Mouse (Mus musculus) urinary bladder, postnatal 14 days (tissue): ENCODE results near the gene Nfkbil1.

Experiments used
- DNase-seq: peaks from one replicate; pipeline ENCODE4 v3.0.0; 2021; ENCODE audit warnings: low spot score

Nfkbil1 gene

DNA sequence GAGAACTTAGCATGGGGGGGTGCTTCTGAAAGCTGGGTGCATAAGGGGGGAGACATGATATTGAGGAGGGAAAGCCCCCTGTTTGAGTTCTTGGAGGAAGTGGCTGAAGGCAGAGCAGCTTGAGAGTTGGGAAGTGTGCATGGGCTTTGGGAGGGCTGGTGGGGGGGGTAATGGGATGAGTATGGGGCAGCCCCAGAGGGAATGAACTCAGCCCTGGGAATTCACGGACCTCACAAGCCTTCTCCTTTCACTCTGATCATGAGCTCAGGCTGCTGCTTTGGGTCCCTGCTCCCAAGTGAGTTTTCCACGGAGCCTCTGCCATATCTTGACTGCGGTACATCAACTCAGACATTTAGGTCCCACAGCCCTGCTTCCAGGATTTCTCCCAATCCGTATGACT is 33.1 kb downstream of the Nfkbil1 start:
- no peak for DNase-seq

DNA sequence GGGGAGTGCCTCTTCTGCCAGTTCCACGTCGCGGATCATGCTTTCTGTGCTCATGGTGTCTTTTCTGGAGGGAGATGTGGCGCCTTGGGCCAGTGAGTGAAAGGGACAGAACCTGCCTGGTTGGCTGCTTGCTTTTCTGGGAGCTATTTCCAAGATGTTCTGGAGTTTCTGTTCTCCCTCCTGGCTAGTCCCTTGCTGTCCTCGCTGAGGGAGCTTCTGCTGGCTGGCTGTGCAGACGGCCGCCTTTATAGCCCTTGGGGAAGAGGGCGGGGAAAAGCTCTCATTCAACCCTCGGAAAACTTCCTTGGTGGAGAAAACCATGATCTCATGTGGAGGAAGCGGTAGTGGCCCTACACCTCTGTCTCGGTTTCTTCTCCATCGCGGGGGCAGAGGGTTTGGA is 33.8 kb downstream of the Nfkbil1 start, which contains the start of gene Tnf:
Gene Tnf, minus strand, starts transcription at position 221 of the 400 bp plus-strand sequence.
- peak; percentile 49 for DNase-seq

DNA sequence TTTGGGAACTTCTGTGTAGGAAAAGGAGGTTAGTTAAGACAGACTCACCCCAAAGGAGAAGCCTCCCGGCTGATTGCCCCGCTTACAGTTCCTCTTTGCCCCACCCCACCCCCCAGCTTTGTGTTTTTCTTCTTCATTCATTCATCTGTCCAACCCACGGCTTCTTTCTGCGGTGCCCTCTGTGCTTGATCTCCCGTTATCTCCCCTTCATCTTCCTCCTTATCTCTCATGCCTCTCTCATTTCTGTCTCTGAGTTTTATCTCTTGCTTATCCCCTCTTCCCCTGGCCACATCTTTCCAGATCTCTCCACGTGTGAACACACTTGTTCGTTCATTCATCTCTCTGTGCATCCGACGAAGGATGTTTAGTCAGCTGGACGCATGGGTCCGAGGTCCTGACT is 34.5 kb downstream of the Nfkbil1 start:
- DNase-seq = no peak

DNA sequence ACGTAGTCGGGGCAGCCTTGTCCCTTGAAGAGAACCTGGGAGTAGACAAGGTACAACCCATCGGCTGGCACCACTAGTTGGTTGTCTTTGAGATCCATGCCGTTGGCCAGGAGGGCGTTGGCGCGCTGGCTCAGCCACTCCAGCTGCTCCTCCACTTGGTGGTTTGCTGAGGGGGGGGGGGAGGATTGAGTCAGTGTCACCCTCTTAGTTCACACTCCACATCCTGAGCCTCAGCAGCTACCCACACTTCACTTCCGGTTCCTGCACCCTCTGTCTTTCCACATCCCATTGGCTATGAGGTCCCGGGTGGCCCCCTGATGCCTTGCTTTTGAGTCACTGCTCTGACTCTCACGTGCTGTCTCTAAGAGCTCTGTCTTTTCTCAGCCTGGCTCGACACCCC is 35.2 kb downstream of the Nfkbil1 start:
- no peak for DNase-seq

DNA sequence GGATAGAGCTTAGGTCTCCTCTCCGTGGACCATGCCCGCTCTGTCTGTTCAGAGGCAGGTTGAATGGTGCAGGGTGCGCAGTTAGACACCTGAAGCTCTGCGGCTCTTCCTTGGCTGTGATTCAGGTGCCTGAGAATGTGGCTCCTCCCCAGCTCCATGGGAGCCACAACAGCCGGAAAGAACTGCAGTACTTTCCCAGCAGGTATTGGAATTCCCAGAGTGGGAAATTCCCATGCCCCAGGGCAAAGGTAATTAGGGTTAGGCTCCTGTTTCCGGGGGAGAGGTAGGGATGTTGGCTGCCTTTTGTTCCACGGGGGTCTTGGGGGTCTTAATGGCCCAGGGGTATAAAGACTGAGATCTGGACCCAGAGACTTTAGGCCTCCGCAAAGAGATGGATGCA is 36.6 kb downstream of the Nfkbil1 start:
- no peak for DNase-seq

DNA sequence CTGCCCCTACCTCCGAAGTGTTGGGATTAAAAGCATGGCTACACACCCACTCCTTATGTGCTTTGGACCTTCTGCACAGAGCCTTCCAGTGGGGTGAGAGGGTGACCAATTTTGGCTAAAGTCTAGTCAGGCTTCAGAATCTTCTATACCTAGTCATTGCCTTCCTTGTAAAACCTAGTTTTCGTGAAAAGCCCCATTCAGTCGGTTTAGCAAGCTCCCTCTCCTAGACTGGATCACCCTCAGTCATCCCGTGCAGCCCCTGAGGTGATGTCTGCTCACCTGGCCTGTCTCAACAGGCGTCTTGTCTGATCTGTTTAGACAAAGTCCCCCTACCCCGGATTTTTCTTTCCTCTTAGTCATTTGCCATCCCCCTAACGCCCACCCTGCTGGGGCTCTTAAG is 37.6 kb downstream of the Nfkbil1 start:
- no peak for DNase-seq

DNA sequence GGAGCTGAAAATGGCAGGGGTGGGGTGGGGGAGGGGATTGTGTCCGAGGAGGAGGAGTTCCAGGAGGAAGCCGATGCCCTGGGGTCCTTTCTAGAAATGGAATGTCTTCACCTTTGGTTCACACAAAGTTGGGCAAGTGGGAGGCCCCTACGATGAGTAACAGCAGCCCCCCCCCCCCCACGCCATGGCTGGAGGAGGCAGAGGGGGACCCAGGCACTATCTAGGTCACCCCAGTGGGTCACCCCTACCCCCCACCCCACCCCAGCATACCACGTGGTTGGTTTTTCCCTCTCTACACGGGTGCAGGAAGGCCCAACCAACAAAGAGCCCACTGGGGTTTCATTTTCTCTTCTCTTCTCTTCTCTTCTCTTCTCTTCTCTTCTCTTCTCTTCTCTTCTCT is 38.5 kb downstream of the Nfkbil1 start:
- no peak for DNase-seq

DNA sequence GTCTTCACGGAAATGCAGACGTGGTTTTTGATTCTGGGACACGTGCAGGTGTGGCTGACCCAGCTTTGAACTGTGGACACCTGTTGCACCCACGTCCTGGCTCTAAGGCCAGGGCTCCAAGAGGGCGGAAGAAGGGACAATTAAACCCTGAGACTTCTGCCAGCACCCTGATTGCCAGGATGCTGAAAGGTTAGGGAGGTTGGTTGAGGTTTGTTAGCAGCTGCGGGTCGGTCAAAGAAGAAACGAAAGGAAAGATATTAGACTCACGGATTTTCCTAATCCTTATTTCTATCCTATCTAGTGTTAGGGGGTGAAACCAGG is 39.3 kb downstream of the Nfkbil1 start:
- no peak for DNase-seq

DNA sequence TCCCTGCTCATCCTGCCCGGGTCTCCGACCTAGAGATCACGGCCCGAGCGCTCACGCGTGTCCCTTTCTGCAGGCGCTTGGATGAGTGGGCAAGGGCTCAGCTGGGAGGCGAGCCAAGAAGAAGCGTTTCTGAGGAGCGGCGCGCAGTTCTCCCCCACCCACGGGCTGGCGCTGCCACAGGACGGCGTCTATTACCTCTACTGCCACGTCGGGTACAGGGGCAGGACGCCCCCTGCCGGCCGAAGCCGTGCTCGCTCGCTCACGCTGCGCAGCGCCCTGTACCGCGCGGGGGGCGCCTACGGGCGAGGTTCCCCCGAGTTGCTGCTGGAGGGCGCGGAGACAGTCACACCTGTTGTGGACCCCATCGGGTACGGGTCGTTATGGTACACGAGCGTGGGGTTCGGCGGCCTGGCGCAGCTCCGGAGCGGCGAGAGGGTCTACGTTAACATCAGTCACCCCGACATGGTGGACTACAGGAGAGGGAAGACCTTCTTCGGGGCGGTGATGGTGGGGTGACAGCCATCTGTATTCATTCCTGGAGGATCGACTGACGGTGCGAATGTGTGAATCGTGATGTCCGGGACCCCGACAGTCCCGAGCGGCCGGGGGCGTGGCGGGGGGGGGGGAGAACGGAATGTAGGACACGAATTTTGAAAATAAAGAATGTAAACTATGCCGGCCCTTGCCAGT is 39.8 kb downstream of the Nfkbil1 start:
- peak; percentile 84 for DNase-seq

DNA sequence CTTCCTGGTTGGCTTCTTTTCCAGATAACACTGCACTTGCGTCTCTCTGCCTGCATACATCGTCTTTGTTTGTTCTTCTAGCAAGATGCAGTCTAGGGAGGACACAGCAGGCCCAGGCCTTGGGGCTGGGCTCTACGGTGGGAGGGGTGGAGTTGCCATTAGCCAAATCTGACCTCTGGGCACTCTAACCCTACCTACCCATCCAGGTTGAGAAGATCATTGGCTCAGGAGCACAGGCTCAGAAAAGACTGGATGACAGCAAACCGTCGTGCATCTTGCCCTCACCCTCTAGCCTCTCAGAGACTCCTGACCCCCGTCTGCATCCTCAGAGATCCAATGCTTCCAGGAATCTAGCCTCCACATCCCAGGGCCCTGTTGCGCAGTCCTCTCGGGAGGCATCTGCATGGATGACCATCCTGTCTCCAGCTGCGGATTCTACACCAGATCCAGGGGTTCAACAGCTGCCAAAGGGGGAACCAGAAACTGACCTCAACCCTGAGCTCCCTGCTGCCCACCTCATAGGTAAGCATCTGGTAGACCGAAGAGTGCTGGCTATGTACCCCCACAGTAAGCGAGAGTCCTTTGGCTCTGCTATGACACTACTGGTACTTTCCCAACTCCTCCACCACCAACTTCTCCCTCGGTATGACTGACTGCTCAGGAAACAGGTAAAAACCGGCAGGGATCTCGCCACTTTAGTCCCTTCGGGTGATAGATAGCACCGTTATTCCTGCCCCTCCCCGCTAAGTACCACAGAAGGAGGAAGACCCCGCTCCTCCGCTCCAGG is 40.6 kb downstream of the Nfkbil1 start:
- DNase-seq = no peak

DNA sequence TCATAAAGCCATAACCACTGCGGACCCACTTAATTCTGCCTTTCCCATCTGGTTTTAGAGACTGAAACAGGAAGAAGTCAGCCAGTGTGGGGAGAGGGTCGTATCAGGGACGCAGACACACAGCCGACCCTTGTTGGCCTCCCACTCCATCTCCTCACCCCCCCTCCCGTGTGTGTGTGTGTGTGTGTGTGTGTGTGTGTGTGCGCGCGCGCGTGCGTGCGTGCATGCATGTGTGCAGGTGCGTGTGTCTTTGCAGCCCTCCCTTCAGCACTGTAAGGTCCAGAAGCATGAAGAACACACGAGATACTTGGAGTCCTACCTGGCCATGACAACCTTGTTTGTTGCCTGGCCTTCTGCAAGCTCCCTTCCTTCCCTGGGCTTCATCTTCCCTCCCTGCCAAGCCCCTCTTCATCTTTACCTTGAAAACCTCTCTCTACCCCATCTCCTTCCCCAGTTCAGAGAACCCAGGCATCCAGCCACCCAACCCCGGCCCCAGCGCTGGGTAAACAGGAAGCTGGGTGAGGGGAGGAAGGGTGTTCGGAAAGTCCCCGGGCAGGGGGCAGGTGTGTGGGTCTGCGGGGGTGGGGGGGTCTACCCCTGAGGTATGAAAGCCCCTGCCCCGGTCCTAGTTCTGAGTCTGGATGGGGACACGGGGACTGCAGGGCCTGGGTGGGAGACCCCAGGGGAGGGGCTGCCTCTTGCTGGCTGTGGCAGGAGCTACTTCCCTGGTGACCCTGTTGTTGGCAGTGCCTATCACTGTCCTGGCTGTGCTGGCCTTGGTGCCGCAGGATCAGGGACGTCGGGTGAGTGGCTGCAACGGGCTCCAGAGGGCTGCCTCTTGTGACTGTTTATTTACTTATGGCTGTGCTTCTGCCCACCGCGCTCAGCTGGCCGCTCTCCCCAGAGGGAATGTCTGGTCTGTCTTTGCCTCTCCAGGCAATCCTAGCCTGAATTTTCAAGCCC is 41.4 kb downstream of the Nfkbil1 start, which contains the start of gene Ltb:
Gene Ltb, plus strand, starts transcription at position 559 of the 963 bp plus-strand sequence.
- no peak for DNase-seq

DNA sequence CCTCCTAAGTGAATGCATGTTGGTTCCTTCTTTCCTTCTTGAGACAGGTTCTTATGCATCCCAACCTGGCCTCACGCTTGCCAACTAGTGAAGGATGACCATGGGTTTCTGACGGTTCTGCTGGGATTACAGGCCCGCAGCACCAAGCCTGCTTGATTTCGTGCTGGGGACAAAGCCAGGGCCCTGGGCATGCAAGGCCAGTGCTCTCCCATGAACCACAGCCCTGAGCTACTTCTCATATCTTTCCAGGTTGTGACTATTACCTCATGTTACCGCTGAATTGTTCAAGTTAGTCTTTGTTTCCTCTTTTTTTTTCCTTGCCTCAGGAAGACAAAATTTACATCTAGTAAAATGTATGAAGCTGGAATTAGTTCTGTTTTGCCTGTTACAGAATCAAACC is 42.7 kb downstream of the Nfkbil1 start:
- DNase-seq = no peak

DNA sequence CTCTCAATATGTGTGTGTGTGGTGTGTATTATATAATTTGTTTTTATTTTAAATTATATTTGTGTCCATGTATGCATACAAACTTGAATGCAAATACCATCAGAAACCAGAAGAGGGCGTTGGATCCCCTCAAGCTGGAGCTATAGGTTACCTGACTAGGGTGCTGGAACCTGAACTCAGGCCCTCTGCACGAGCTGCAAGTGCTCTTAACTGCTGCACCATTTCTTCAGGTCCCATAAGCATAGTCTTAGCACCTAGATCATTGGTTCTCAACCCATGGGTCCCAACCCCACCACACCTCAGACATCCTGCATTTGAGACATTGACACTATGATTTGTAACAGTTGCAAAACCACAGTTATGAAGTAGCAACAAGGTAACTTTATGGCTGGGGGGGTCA is 43.9 kb downstream of the Nfkbil1 start:
- no peak for DNase-seq

DNA sequence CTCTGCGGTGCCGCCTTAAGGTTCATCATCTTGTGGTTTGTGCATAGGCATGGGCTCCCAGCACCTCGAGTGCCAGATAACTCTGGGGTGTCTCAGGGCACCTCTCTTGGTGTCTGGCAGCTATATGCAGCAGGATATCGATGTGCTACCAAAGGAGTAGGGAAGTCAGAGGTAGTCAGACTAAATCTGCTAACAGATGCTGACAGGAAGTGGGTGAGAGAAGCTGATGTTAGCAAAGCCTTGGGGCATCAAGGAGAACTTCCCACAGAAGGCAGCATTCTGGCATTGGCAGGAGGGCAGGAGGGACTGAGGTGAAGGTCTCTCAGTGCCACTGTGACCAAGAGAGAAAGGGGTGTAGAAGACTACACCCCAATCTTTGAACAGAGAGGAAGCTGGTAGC is 45.5 kb downstream of the Nfkbil1 start:
- no peak for DNase-seq

DNA sequence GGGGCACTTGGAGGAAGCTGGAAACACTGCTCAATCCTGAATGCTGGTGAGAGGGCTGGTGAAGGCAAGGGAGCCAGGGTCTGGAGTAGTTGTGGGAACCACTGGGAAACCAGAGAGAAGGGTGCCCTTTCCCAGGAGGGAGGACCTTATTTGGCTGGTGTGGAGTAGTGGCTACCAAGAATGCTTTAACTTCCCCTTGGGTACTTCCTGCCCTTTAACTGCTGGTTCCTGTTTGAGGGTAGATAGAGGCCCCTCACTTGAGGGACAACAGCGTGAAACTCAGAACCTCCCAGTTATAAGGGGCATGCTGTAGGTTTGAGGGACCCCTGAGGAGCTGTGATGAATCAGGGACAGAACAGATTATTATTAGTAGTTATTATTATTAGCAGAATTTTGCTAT is 46.4 kb downstream of the Nfkbil1 start:
- DNase-seq = no peak

DNA sequence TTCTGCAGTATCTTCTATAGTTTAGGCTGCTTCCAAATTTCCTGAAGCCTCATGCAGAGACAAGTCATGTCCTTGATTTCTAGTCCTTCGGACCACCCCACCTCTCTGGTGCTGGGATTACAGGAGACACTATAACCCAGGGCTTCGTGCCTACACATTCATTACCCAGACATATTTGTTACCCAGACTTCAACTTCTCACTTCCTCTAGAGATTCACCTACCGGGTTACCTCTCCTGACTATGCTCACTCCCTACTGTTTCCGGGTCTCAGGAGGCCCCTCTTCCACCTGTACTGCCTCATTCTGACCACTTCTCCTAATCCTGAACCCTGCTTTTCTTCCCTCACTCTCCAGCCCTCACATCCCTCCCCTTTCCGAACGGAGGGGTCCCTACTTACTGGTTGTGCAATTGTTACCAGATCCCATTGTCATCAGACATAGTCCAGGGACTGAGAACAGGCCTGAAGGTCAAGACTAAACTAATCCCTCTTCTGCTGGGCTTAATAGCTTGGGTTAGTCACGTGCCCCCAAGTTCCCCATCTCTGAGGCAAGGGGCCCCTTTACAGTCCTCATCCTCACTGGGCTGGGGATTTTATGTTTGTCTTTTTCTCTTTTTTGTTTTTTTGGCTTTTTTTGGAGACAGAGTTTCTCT is 47.5 kb downstream of the Nfkbil1 start, which contains the start of gene Lst1:
Gene Lst1, minus strand, starts transcription at position 481 of the 652 bp plus-strand sequence.
- no peak for DNase-seq

DNA sequence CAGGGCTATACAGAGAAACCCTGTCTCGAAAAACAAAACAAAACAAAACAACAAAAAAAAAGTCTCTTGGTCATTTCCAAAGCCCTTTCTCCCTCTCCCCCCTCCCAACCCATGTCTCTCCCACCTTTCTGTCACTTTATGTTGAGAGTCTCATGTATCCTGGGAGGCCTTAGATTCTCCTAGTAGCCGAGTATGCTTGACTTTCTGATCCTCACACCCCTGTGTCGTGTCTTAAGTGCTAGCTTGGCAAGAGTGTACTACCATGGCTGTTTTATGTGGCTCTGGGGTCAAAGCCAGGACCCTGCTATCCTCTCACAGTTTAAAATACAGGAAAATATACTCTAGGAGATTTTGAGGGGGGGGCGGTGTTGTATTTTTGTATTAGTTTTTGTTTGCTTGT is 48.2 kb downstream of the Nfkbil1 start:
- no peak for DNase-seq

DNA sequence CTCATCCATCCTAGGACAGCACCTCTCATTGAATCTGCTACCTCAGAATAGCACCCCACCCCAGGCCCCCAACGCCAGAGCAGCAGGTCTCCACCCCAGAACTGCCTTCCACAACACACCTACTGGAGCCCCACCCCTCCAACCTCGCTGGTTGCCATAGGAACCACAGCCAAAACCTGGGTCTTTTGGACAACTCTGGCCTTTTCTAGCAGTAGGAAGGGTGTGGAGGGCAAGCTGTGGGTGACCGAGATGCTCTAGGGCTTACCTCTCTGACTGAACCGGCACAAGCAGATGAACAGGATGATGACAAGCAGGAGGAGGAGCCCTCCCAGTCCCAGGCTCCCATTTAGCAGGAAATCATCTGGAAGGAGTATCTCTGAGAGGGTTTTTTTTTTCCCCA is 48.9 kb downstream of the Nfkbil1 start:
- DNase-seq = peak; percentile 19

DNA sequence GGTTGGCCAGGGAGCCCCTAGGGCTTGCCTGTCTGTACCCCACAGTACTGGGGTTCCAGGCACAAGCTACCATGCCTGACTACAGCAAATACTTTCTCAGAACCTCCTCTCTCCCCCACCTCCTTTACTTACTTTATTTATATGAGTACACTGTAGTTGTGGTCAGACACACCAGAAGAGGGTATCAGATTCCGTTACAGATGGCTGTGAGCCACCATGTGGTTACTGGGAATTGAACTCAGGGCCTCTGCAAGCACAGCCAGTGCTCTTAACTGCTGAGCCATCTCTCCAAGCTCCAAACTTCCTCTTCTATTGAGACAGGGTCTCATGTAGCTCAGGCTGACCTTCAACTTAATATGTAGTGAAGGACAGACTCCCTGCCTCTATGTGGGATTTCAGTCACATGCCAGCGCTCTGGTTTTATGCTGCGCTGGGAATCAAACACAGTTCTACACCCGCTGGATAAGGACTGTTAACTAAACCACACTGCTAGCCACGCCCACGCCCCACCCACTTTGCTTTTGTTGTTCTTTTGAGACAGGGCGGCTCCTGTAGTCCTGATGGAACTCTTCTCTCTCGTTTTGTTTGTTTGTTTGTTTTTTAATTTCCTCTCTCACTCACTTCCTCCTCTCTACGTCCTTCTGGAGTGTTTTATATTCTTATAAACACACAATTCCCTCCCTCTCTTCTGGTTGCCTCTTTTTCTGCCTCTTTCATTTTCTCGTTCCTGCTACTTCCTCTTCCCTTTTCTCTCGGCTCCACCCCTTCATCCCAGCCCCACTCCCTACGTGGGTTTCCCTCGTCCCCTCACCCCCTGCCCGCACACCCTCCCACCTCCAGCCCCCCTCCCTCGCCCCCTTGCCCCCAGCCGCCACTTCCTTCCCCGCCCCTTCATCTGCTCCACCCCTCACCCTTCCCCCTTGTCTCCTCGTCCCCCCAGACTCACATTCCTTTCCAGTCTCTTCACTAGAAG is 49.7 kb downstream of the Nfkbil1 start:
- DNase-seq = peak; percentile 83

DNA sequence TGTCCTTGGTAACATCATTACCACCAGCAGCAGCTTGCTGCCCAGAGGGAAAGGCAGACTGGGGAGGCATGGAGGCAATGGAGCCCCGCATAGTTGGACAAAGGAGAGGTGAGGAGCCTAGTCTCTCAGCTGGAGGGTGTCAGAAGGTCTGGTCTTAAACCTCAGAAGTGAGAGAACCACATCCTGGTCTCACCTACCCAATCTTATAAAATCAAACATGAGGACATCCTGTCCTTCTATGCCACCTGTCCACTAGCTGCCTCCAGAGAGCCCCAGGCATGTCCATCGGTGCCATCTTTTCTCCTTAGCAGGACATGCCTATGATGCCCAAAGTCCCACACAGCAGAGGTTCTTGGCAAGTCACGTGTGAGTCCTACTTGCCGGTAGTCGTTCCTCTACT is 55.5 kb downstream of the Nfkbil1 start:
- DNase-seq = no peak

DNA sequence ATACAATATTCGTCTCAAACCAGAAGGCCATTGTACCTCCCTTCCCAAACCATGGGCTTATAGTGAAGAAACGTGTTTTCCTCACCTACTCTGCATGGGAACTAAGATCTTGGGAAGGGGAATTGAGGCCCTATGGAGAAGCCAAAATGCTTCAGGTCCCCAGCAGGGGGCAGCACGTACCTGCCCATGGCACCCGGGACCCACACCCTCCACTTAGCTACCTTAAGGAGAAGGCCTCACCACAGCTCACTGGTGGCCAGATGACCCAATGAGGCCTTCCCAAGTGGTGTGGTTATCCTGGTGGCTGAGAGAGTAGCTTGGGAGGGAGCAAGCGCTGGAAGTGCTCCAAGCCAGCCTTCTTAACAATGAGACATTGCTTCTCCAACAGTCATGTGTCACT is 57.1 kb downstream of the Nfkbil1 start:
- DNase-seq = peak; percentile 75
